Mouse (Mus musculus): ENCODE results near the gene Tspan32. TPM values are rescaled to one million over a fixed set of nuclear protein-coding genes. Genes with fewer than 3 reads are reported as not detected.

Gene Tspan32
- 59.5 TPM for polyA plus RNA-seq (2012; fragmentation: generic; extraction: Trizol)

GRCm38 (mm10) chr7:143004727-143005343 lies at the start of gene Tspan32:
Gene Tspan32 (plus strand): TSS chr7:143005046.
- H3K4me2 ChIP-seq (ENCODE audit: low read depth), result peak within 1 kb of the TSS; percentile 81
- H3ac ChIP-seq (ENCODE audit: control insufficient read depth, insufficient read length), result no peak within 1 kb of the TSS
- TF ChIP-seq POLR2A (IDR thresholded peaks at IDR 0.05; ENCODE audit: insufficient read length, low read depth) (peak; percentile 33), TCF12 (IDR thresholded peaks at IDR 0.05; ENCODE audit: insufficient read depth, poor library complexity, severe bottlenecking) (peak; percentile 18), POLR2AphosphoS2 (IDR thresholded peaks at IDR 0.05; ENCODE audit: insufficient read length, low read depth) (no peak), MYOD1 (IDR thresholded peaks at IDR 0.05; ENCODE audit: control insufficient read depth in 1 of 3, insufficient read length in 2 of 3, low read depth in 2 of 3) (peak in 2 of 3 experiments; percentile 52 to 81), E2F4 (IDR thresholded peaks at IDR 0.05; ENCODE audit: insufficient read depth) (no peak), TCF3 (IDR thresholded peaks at IDR 0.05; ENCODE audit: insufficient read length, low read depth) (no peak), SRF (IDR thresholded peaks at IDR 0.05; ENCODE audit: control insufficient read depth, insufficient read length, low read depth) (no peak), MAX (IDR thresholded peaks at IDR 0.05; ENCODE audit: low read depth) (no peak), REST (IDR thresholded peaks at IDR 0.05; ENCODE audit: insufficient read depth, insufficient read length) (no peak), CEBPB (IDR thresholded peaks at IDR 0.05; ENCODE audit: insufficient read depth, poor library complexity, severe bottlenecking) (no peak), USF1 (IDR thresholded peaks at IDR 0.05; ENCODE audit: low read depth) (no peak), MYOG (IDR thresholded peaks at IDR 0.05; ENCODE audit: control insufficient read depth in 1 of 3, insufficient read depth in 1 of 3, insufficient read length in 2 of 3, low read depth in 2 of 3) (peak; percentile 2 to 77 (median 23))
- no peaks in the 10 kb centered on the region for H3K79me2 ChIP-seq (ENCODE audit: control insufficient read depth, insufficient read depth)
- no peaks in the 10 kb centered on the region for H3K36me3 ChIP-seq (ENCODE audit: control insufficient read depth, insufficient read depth)
- H3K27me3 ChIP-seq (ENCODE audit: control insufficient read depth, insufficient read depth, insufficient read length), result no peaks in the 10 kb centered on the region
- peak within 1 kb of the TSS; percentile 27 for H3K4me3 ChIP-seq

- H3K4me3 ChIP-seq, result no peak overlapping the region
- TF ChIP-seq REST (IDR thresholded peaks at IDR 0.05; ENCODE audit: insufficient read depth, insufficient read length) (no peak), SRF (IDR thresholded peaks at IDR 0.05; ENCODE audit: control insufficient read depth, insufficient read length, low read depth) (no peak), TCF3 (IDR thresholded peaks at IDR 0.05; ENCODE audit: insufficient read length, low read depth) (no peak), MYOD1 (IDR thresholded peaks at IDR 0.05; ENCODE audit: control insufficient read depth in 1 of 3, insufficient read length in 2 of 3, low read depth in 2 of 3) (no peak), E2F4 (IDR thresholded peaks at IDR 0.05; ENCODE audit: insufficient read depth) (no peak), USF1 (IDR thresholded peaks at IDR 0.05; ENCODE audit: low read depth) (no peak), TCF12 (IDR thresholded peaks at IDR 0.05; ENCODE audit: insufficient read depth, poor library complexity, severe bottlenecking) (no peak), CEBPB (IDR thresholded peaks at IDR 0.05; ENCODE audit: insufficient read depth, poor library complexity, severe bottlenecking) (no peak), MAX (IDR thresholded peaks at IDR 0.05; ENCODE audit: low read depth) (no peak), MYOG (IDR thresholded peaks at IDR 0.05; ENCODE audit: control insufficient read depth in 1 of 3, insufficient read depth in 1 of 3, insufficient read length in 2 of 3, low read depth in 2 of 3) (no peak), POLR2AphosphoS2 (IDR thresholded peaks at IDR 0.05; ENCODE audit: insufficient read length, low read depth) (no peak)
- no peak overlapping the region for H3ac ChIP-seq (ENCODE audit: control insufficient read depth, insufficient read length)
- no peaks in the 10 kb centered on the region for H3K79me2 ChIP-seq (ENCODE audit: control insufficient read depth, insufficient read depth)
- H3K36me3 ChIP-seq (ENCODE audit: control insufficient read depth, insufficient read depth), result no peaks in the 10 kb centered on the region
- peaks cover 10% of the 10 kb centered on the region for H3K27me3 ChIP-seq (ENCODE audit: control insufficient read depth, insufficient read depth, insufficient read length)
- no peak overlapping the region for H3K4me2 ChIP-seq (ENCODE audit: low read depth)
Observed at GRCm38 (mm10) chr7:142956018-142956417, 48.8 kb upstream of the Tspan32 start.

- Histone ChIP-seq H3K36me3 (ENCODE audit: control insufficient read depth, insufficient read depth) (no peaks in the 10 kb centered on the region), H3ac (ENCODE audit: control insufficient read depth, insufficient read length) (no peak overlapping the region), H3K4me3 (no peak overlapping the region), H3K79me2 (ENCODE audit: control insufficient read depth, insufficient read depth) (no peaks in the 10 kb centered on the region), H3K27me3 (ENCODE audit: control insufficient read depth, insufficient read depth, insufficient read length) (peaks cover 24% of the 10 kb centered on the region), H3K4me2 (ENCODE audit: low read depth) (no peak overlapping the region)
- no peak for TF ChIP-seq POLR2A (IDR thresholded peaks at IDR 0.05; ENCODE audit: insufficient read length, low read depth)
- no peak for TF ChIP-seq USF1 (IDR thresholded peaks at IDR 0.05; ENCODE audit: low read depth)
- no peak for TF ChIP-seq REST (IDR thresholded peaks at IDR 0.05; ENCODE audit: insufficient read depth, insufficient read length)
- TF ChIP-seq E2F4 (IDR thresholded peaks at IDR 0.05; ENCODE audit: insufficient read depth), result no peak
- no peak for TF ChIP-seq MYOD1 (IDR thresholded peaks at IDR 0.05; ENCODE audit: control insufficient read depth in 1 of 3, insufficient read length in 2 of 3, low read depth in 2 of 3)
- TF ChIP-seq CEBPB (IDR thresholded peaks at IDR 0.05; ENCODE audit: insufficient read depth, poor library complexity, severe bottlenecking), result no peak
- TF ChIP-seq TCF12 (IDR thresholded peaks at IDR 0.05; ENCODE audit: insufficient read depth, poor library complexity, severe bottlenecking), result no peak
- TF ChIP-seq MYOG (IDR thresholded peaks at IDR 0.05; ENCODE audit: control insufficient read depth in 1 of 3, insufficient read depth in 1 of 3, insufficient read length in 2 of 3, low read depth in 2 of 3), result no peak
- no peak for TF ChIP-seq TCF3 (IDR thresholded peaks at IDR 0.05; ENCODE audit: insufficient read length, low read depth)
- TF ChIP-seq SRF (IDR thresholded peaks at IDR 0.05; ENCODE audit: control insufficient read depth, insufficient read length, low read depth), result no peak
- TF ChIP-seq POLR2AphosphoS2 (IDR thresholded peaks at IDR 0.05; ENCODE audit: insufficient read length, low read depth), result no peak
- no peak for TF ChIP-seq MAX (IDR thresholded peaks at IDR 0.05; ENCODE audit: low read depth)
Observed at GRCm38 (mm10) chr7:142958817-142959216, 46.0 kb upstream of the Tspan32 start.

- H3K27me3 ChIP-seq (ENCODE audit: control insufficient read depth, insufficient read depth, insufficient read length), result peaks cover 32% of the 10 kb centered on the region
- H3K36me3 ChIP-seq (ENCODE audit: control insufficient read depth, insufficient read depth), result no peaks in the 10 kb centered on the region
- TF ChIP-seq CEBPB (IDR thresholded peaks at IDR 0.05; ENCODE audit: insufficient read depth, poor library complexity, severe bottlenecking), result no peak
- TF ChIP-seq TCF3 (IDR thresholded peaks at IDR 0.05; ENCODE audit: insufficient read length, low read depth), result no peak
- TF ChIP-seq POLR2AphosphoS2 (IDR thresholded peaks at IDR 0.05; ENCODE audit: insufficient read length, low read depth), result no peak
- TF ChIP-seq MYOD1 (IDR thresholded peaks at IDR 0.05; ENCODE audit: control insufficient read depth in 1 of 3, insufficient read length in 2 of 3, low read depth in 2 of 3), result no peak
- TF ChIP-seq E2F4 (IDR thresholded peaks at IDR 0.05; ENCODE audit: insufficient read depth), result no peak
- no peak for TF ChIP-seq POLR2A (IDR thresholded peaks at IDR 0.05; ENCODE audit: insufficient read length, low read depth)
- no peak for TF ChIP-seq MAX (IDR thresholded peaks at IDR 0.05; ENCODE audit: low read depth)
- TF ChIP-seq USF1 (IDR thresholded peaks at IDR 0.05; ENCODE audit: low read depth), result no peak
- TF ChIP-seq TCF12 (IDR thresholded peaks at IDR 0.05; ENCODE audit: insufficient read depth, poor library complexity, severe bottlenecking), result no peak
- no peak for TF ChIP-seq REST (IDR thresholded peaks at IDR 0.05; ENCODE audit: insufficient read depth, insufficient read length)
- no peak for TF ChIP-seq SRF (IDR thresholded peaks at IDR 0.05; ENCODE audit: control insufficient read depth, insufficient read length, low read depth)
- no peak for TF ChIP-seq MYOG (IDR thresholded peaks at IDR 0.05; ENCODE audit: control insufficient read depth in 1 of 3, insufficient read depth in 1 of 3, insufficient read length in 2 of 3, low read depth in 2 of 3)
- no peak overlapping the region for H3K4me2 ChIP-seq (ENCODE audit: low read depth)
- no peaks in the 10 kb centered on the region for H3K79me2 ChIP-seq (ENCODE audit: control insufficient read depth, insufficient read depth)
- H3K4me3 ChIP-seq, result no peak overlapping the region
- H3ac ChIP-seq (ENCODE audit: control insufficient read depth, insufficient read length), result no peak overlapping the region
Observed at GRCm38 (mm10) chr7:142959752-142960151, 45.1 kb upstream of the Tspan32 start.
